Mouse (Mus musculus) lung, postnatal 10 days (tissue): ENCODE data around the gene Mnt.
A peak's percentile ranks its signal among the peaks of the same experiment; 100 is the strongest.
"Not testable (repeated sequence)": the region's sequence is repeated elsewhere in the genome, so short reads cannot be mapped to it uniquely, and the experiment has no call there.

Source experiments
- DNase-seq: peaks from one replicate; pipeline ENCODE4 v3.0.0; 2021

The Mnt gene

GRCm38 (mm10) chr11:74830256-74831161 lies at the start of gene Mnt:
Gene Mnt, plus strand, starts transcription at chr11:74830920.
- peak; percentile 100 for DNase-seq

- DNase-seq = no peak
Observed at GRCm38 (mm10) chr11:74792874-74793273, 37.8 kb upstream of the Mnt start.

DNA sequence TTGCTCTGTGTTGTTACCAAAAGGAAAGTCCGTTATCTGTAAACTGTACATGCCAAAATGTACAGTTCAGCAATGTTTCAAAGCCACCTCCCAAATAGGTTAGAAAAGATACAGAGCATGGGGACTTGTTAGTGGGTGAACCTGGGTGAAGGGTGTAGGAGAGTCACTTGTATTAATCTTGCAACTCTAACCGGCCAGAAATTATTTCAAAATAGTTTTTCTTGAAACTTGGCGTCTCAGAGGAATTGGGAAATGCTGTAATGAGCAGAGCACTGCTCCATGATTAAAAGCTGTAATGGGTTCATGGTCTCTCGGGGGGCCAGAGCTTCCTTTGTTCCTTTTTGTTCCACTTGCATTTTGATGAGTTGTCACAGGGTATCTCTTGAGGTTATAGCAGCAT lies 30.1 kb upstream of the Mnt start:
- DNase-seq = no peak

GRCm38 (mm10) chr11:74804081-74804627 lies 26.6 kb upstream of the Mnt start:
- DNase-seq = peak; percentile 20

DNA sequence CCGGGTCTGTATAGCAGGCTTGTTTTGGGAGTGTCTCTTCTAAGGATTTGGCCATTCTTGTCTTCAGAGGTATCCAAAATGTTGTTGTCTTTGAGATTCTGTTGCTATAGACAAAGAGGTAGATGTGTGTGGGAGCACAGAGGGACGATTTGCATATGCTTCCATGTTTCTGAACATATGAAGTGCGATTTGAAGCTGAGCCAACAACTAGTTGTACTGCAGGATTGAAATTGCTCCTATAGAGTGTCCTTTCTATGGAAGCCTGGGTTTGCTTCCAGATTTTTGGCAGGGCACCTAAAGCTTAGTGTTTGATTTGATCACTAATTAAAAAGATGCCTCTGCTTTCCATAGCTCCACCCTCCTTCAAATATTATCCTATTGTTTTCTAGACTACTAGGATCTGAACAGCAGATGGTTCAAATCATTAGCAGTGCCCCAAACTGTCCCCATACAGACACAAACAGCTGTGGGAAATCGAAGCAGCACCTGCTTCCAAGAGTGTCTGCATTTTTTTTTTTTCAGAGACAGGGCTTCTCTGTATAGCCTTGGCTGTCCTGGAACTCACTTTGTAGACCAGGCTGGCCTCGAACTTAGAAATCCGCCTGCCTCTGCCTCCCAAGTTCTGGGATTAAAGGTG lies 23.4 kb upstream of the Mnt start:
- DNase-seq = peak; percentile 39

- no peak for DNase-seq
Observed at GRCm38 (mm10) chr11:74808251-74808853, 22.4 kb upstream of the Mnt start.

DNA sequence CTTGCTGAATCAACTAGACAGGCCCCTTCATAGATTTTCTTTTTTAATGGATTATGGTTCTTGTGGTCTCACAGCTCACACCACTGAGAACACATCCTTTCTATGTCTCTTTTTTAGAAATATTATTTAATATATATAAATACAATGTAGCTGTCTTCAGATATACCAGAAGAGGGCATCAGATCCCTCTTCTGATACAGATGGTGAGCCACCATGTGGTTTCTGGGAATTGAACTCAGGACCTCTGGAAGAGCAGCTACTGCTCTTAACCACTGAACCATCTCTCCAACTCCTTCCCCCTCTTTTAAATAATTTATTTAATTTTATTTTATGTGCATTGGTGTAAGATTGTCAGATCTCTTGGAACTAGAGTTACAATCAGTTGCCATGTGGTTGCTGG lies 20.6 kb upstream of the Mnt start:
- DNase-seq = no peak

GRCm38 (mm10) chr11:74811027-74811426 lies 19.7 kb upstream of the Mnt start:
- not testable (repeated sequence) for DNase-seq

DNA sequence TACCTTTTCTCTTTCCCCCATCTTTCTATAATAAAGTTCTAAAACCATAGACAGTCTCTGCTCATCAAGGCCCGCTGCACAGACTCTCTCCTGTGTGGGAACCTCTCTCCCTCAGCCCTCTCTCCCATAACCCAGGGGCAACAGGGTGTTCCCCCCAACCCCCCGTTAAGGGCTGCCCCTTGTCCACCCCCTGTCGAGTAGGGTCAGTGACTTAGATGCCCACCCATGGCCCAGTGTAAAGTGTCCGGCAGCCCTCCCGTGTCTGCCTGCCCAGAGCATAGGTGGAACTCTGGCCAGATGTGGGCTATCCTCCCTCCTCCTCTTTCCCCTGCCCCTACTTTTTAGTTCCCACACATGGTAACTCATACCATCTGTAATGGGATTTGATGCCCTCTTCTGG lies 19.2 kb upstream of the Mnt start:
- no peak for DNase-seq

- DNase-seq = peak; percentile 15
Observed at GRCm38 (mm10) chr11:74815795-74816194, 14.9 kb upstream of the Mnt start.

GRCm38 (mm10) chr11:74820921-74821320 lies 9.8 kb upstream of the Mnt start:
- no peak for DNase-seq

GRCm38 (mm10) chr11:74821463-74821862 lies 9.3 kb upstream of the Mnt start:
- DNase-seq = peak; percentile 48

DNA sequence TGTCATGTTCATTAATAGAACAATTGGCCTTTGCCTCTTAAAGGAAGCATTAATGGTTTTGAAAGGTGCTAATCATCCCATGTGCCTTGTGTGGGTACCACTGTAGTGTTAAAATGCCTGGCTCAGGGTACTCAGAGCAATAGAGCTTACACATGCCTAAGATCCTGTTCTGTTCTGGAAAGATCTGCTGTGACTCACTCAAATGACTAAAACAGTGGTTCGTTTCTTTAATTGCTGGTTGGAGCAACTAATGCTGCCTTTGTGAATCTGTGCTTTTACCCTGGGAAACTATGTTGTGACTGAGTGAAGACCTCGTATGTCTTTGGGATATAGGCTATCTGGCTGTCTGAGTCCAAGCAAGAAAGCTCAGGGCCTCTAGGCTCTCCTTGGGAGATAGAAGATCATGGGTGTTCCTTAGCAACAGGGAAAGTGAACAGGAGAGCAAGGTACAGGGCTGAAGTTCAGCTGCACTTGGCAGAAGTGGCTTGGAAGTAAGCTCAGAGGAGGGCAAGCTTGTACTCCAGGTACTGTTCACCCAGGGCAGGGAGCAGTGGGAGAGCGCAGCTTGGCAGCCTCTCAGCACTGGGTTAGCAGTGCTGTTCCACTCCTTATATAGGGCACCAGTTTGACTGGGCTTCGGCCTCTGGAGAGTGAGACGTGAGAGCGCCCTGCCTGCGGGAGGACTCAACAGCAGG lies 7.8 kb upstream of the Mnt start:
- DNase-seq = no peak

DNA sequence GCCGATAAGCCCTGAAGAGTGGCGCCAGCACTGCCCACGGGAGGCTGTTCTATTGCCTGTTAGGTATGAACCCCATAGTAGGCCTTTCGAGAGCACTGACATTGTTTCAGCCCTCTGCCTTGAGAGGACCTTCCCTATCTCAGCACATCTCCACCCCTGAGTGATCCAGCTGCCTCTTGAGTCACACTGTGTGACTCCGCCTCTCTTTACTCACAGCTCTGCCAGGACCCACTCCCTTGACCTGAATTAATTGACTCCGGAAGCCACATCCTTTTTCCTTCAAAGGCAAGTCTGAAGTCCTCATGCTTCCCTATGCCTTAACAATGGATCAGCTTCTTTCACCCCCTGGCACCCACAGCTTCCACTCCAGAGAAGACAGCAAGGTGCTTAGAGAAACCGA lies 4.6 kb upstream of the Mnt start:
- DNase-seq = peak; percentile 49

DNA sequence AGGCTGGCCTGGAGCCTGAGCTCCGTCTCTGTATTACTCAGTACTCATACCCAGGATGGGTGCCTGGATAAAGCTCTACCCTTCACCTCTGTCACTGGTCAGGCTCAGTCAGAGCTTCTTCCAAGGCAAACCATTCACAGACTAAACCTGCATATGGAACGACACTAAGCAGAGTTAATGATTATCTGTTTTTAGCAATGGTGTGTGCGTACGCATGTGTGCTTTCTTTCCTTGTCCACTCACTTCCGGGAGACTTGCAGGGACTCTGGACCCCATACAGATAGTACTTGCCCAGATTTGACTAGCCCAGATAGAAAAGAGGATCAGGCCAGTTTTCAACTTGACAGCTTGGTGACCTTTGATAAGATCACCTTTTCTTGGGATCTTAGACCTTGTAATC lies 4.0 kb upstream of the Mnt start:
- no peak for DNase-seq

DNA sequence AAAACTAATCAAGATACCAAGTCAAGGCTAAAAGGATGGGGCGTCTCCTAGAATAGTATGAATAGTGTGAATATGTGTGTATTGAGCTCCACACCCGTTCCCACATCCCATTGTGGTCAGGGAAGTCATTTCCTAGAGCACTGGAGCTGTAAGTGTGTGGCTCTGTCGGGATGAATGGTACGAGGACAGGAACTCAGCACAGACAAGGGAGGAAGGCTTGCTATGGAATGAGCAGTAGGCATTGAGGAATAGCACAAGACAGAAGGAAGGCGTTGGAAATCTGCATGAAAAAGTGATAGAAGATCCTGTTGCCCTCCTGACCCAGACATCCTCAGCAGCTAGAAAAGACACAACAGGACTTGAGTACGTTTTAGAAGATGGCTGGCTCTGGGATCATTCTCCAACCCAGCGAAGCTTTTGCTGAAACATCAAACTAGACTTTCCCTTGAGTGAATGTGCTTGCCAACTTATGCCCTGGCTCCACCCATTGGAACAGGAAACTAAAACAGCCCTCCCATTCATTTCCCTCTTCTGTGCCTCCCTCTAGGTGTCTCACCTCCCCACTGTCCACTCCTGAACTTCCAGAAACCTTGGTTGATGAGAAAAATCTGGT lies 2.8 kb upstream of the Mnt start:
- DNase-seq = peak; percentile 41

- DNase-seq = peak; percentile 32
Observed at GRCm38 (mm10) chr11:74828404-74828931, 2.3 kb upstream of the Mnt start.

DNA sequence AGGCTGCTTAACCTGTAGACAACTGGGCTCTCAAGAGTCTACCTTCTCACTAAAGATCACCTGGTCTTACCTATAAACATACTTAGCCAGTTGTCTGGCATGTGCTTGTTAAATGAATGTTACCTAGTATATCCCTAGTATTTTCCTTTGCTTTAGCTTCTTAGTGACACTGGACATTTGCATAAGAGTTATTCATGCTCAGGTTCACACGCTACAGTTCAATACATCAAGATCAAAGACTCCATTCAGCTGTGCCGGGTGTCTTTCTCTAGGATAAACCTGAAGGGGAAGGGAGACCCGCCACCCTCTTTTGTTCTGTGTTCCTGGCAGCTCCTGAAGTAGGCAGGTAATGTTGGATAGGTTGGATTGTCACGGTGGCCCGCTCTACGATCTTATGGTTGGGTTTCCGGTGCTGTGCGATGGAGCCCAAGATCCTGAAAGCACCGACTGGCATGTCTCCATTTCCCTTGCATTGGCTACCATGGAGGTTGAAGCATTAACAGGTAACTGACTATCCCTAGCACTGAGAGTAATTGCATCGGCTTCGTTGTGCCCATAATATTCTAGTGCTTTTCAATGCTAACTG lies 1.7 kb upstream of the Mnt start:
- no peak for DNase-seq

- peak; percentile 95 for DNase-seq
Observed at GRCm38 (mm10) chr11:74829812-74830211, 908 bp upstream of the Mnt start.

DNA sequence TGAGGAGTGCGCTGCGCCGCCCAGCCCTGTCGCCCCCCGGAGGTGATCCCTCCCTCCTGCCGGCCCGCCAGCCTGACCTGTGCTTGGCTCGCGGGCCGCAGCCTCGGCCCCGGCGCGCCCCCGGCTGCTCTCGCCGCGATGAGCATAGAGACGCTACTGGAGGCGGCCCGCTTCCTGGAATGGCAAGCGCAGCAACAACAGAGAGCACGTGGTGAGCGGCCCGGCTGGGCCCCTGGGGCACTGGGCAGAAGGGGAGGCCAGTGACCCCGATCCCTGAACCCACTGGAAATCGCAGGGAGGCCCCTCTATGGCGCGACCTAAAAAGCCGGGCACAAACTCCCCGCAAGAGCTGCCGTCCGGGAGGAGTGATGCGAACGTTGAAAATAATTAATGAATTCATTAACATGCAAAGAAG lies 478 bp downstream of the Mnt start:
- peak; percentile 72 for DNase-seq

DNA sequence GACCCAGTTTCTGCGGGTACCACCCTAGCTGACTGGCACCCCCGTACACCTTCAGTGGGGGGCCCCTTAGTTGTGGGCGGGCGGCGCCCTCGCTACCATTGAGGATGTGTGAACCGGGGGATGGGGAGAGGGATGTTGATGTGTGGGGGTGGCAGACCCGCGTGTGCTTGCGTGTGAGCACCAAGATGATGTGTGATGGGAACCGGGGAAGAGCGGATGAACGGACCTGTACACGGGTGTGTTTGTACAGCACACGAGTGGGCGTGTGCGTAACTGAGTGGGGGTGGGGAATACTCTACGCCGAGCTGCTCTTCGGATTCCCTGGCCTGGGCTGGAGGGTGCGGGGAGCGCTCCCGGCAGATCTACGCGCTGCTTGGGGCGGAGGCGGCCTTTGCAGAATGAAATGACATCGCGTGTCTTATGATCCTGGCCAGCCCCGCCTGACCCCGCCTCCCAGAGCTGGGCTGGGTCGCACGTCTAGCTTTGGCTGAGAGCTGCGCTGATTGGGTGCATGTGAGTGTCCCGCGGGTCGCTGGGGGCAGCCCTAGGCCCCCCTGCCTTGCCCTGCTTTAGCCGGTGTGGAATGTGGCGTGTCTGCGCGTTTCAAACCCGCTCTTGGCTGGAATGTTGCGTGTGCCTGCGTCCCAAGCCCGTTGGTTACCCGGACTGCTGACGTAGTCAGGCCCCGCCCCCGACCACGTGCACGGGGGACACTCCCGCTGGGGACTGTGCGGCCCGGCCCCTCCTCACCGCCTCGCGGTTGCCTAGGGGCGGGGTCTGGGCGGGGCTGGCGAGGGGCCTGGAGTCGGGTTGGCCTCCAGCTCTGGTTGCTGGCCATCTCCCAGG lies 1.1 kb downstream of the Mnt start:
- peak; percentile 100 for DNase-seq
